Mouse (Mus musculus) cerebellum, adult 11 months (tissue): ENCODE measurements around the gene Ate1.
"Not testable (repeated sequence)": the region's sequence is repeated elsewhere in the genome, so short reads cannot be mapped to it uniquely, and the experiment has no call there.

Source experiments
- DNase-seq: peaks from one replicate; pipeline ENCODE4 v3.0.0; 2022

Ate1 gene

DNA sequence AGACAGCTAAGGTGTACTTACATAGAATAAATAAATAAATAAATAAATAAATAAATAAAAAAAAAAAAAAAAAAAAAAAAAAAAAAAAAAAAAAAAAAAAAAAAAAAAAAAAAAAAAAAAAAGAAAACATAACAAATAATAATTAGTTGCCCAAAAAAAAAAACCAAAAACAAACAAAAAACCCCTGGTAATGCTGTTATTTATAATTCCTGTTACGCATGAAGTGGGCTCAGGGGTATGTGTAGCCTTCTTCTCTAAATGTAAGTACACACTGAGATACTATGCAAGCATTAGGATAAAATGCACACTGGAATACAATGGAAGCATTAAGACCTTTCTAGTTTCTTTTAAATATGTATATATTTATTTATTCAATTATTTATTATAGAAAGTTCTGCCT is 130.1 kb downstream of the Ate1 start:
- not testable (repeated sequence) for DNase-seq

DNA sequence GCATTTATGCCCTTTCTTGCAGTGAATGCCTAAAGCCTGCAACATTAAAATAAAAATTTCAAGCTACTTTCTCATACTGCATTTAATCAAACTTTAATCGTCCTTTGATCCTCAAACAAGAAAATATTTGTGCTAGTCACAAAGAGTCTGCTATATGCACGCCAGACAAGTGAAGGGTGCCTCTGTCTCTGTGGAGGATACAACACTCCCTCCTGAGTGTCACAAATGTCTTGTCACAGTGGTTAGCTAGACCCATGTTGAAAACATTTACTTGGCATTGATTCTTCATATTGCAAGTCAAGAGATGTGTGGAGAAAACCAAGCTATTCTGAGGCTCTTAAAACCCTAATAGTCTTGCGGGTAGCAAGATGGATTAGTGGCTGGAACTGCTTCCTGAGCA is 133.9 kb downstream of the Ate1 start:
- DNase-seq, result no peak

- DNase-seq, result no peak
Measured at GRCm38 (mm10) chr7:130385732-130386294, 134.4 kb downstream of the Ate1 start.

DNA sequence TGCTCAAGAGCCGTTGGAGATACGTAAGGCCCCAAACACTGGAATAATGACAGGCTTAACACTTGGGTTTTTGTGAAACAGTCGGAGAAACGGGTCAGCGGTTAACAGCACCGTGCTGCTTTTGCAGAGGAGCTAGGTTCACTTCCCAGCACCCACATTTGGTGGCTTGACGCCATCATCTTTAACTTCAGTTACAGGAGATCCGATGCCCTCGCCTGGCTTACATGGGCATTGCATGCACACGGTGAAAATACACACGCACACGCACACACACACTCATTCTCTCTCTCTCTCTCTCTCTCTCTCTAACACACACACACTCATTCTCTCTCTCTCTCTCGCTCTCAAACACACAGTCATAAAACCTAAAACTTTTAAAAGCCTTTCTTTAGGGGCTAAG is 138.0 kb downstream of the Ate1 start:
- no peak for DNase-seq

DNA sequence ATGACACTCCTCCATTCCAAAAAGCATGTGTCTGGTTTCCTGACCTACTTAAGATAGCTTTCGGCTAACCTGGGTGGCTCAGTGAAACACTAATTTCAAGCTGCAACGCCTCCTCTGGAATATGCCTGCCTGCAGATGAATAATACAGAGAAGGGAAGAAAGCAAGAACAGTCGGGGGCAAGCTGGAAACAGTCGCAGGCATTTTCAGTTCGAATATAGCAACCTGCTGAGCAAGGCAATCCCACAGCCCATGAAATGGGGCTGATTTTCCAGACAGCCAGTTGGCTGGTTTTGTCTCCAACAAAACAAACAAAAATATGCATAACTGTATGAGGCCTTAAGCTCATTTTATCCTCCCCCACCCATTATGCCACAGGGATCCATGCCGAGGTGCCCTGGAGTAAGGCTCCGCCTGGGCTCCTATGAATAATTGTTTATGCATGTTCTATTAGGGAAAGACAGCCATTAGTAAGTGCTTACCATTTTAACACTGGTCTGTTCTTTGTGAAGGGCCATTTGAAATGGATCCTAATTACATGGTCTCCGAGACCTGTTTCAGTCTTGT is 138.7 kb downstream of the Ate1 start:
- DNase-seq, result no peak

DNA sequence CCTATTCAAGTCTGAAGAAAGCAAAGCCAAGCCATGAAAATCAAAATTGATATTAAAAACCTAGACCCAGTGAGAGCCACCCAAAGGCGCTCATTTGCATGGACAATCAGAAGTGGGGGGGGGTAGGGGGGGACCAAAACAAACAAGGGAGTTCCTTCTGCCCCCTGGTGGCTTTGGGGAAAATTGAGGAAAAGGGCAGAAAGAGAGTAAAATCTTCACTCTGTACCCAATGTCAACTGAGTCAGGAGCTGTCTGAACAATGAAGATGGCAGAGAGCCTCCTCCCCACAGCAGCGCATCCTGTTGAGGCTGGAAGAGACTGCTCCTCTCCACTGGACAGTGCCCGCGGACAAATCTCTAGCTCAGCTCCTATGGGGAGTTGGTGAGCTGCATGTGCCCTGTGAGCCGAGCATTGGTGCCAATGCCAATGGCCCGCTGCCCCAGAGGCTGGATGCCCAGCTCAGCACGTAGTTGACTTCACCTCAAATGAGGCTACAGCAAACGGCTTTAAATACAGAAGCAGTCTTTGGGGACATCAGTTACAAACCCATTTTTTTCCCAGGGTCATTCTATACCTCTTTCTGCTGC is 139.3 kb downstream of the Ate1 start:
- DNase-seq, result peak; percentile 72

DNA sequence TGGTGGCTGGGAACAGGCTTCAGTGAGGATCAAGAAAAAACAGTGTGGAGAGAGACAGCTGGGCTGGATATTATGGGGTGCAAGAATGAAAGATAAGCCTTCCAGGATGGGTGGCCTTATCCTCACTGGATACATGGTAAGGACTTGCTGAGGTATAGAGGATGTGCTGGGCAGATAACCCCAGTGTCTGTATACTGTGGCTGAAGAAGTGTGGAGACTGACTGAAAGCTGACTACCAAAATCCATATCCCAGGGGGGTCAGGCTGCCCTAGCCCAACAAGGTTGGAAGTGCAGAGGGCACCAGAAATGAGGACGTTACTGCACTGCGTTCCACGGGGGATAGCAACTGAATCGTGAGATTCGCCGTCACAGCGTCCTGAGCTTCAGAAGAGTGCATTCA is 139.8 kb downstream of the Ate1 start:
- peak; percentile 12 for DNase-seq

- DNase-seq, result no peak
Measured at GRCm38 (mm10) chr7:130379886-130380285, 140.3 kb downstream of the Ate1 start.

GRCm38 (mm10) chr7:130378308-130378707 is 141.9 kb downstream of the Ate1 start:
- no peak for DNase-seq

- no peak for DNase-seq
Measured at GRCm38 (mm10) chr7:130374311-130374710, 145.9 kb downstream of the Ate1 start.

DNA sequence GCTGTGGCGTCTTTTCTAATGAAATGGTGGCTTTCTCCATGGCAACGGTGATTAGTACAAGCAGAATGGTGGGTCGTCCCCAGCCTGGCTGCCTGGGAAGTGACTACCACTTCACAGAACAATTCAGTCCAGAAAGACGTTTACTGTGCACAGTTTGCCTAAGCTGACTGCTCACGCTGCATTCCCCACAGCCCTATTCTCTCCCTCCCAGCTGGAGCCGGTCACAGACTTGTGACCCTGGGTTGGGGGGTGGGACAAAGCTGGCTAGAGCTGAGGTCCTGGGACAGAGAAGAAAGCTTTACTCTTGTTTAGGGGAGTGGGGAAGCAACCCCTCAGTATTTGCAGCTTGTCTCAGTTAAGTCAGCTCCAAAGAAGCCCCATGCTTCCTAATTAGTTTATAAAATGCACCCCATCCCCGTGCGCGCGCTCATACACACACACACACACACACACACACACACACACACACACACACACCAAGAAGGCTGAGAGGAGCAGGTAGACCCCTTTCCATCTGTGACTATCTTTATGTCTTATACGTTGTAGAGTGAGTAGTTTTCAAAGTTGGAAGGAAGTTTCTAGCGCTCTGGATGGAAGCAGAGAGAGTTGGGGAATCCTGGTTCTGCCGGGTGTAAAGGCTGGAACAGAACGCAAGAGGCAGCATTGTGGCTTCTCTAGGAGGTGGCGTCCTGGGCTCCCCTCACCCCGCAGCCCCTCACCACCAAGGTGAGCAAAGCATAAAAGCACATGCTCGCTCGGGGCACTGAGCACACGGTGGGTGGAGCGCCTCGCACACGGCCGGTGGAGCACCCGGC is 151.1 kb downstream of the Ate1 start:
- DNase-seq, result no peak

GRCm38 (mm10) chr7:130368036-130368826 is 151.9 kb downstream of the Ate1 start:
- DNase-seq, result no peak

GRCm38 (mm10) chr7:130367222-130368035 is 152.7 kb downstream of the Ate1 start:
- no peak for DNase-seq

DNA sequence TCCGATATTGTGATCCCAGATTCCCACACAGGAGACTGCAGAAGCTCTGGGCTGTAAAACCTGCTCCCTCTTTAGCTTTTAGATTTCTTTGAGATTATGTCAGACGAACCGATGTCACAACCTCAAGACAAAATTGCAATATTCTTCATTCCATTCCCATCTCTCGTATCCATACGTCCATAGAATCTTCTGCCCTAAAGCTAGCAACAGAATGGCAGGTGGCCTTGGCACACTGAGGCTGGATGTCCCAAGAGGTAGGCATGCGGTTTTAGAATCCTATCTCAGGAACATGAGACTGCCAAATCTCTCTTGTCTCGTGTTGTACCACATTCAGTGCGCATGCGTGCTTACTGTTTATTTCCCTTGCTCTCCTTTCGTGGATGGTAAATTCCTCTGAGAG is 154.5 kb downstream of the Ate1 start:
- DNase-seq, result no peak
